ENCODE assay signal across 30 mouse cellular contexts in the genomic region with DNA sequence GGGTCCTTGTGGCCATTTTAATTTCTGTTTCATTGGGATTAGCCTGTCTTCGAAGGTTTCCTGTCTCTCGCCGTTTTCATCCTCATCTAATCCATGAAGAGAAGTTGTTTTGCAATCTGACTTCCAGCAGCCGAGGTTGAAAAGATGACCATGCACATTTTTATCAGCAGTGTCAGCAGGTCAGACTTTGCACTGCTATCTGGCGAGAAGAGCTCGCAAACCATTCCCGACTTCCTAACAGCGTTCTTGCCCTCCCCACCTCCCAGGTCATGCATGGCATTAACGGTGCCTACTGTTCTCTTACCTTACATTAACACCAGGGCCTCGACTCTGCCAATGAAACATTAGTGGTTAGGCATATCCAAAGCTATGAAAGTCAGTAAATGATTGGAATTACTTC.
DNase-seq lines count a peak whose midpoint lies in the region; ATAC-seq lines count a peak whose summit lies in the region.
"Had no signal": no experiment of that assay in that cellular context is flagged by ENCODE, and none has a peak within 500 bp of the region (broad histone marks: within the 10 kb centered on the region; RNA-seq: fewer than 3 reads in every experiment).

No protein-coding gene starts in this region.

- ATAC-seq in granulocyte monocyte progenitor cell, adult 5-6 weeks (replicated peaks; ENCODE audit: poor library complexity, severe bottlenecking) = peak; percentile 57
- ATAC-seq in liver, embryonic 16.5 days (ENCODE audit: low read depth) = peak; percentile 67
- no peak for ATAC-seq in midbrain, embryonic 16.5 days
- ATAC-seq: forebrain, embryonic 13.5 days; inflammation-experienced regulatory T-cells, adult 6 months had no signal

- DNase-seq in heart, adult 11 months = peak; percentile 55
- no peak for DNase-seq in heart, postnatal 10 days
- peak; percentile 67 for DNase-seq in yolk sac, embryonic 10.5 days (ENCODE audit: low spot score)
- DNase-seq in right cerebral cortex, postnatal 36 days (ENCODE audit: low spot score in 2 of 2) = no peak
- DNase-seq: adrenal gland, adult 8-10 months; cerebellum, adult 8-10 months; cerebellum, postnatal 25 days; gastrocnemius, postnatal 14 days; heart, adult 2 months; kidney, adult 2 months; lung, adult 2 months; lung, postnatal 10 days had no signal

- H3K27ac ChIP-seq in liver, embryonic 16.5 days (ENCODE audit: low read length) = no peak overlapping the region
- H3K27ac ChIP-seq in midbrain, embryonic 16.5 days (ENCODE audit: low read length) = no peak overlapping the region
- H3K27ac ChIP-seq: forebrain, embryonic 13.5 days; heart, adult 2 months; hindbrain, embryonic 10.5 days; hindbrain, embryonic 15.5 days; kidney, postnatal 0 days; layer of hippocampus, adult 2 months; left cerebral cortex, adult 2 months; limb, embryonic 12.5 days; macrophage; neural tube, embryonic 12.5 days; stomach, embryonic 15.5 days had no signal

- no peaks in the 10 kb centered on the region; the same call in 1 of the 2 replicates for H3K9me3 ChIP-seq in liver, embryonic 16.5 days (replicated peaks; ENCODE audit: control insufficient read depth, low read length)
- no peaks in the 10 kb centered on the region for H3K9me3 ChIP-seq in midbrain, embryonic 16.5 days (replicated peaks; ENCODE audit: control insufficient read depth, low read length, poor library complexity, severe bottlenecking)
- H3K9me3 ChIP-seq: forebrain, embryonic 13.5 days; hindbrain, embryonic 15.5 days; neural tube, embryonic 12.5 days; stomach, embryonic 15.5 days had no signal

- H3K4me1 ChIP-seq in liver, embryonic 16.5 days (ENCODE audit: control insufficient read depth, low read depth, low read length) = no peaks in the 10 kb centered on the region
- no peaks in the 10 kb centered on the region for H3K4me1 ChIP-seq in midbrain, embryonic 16.5 days (ENCODE audit: control insufficient read depth, insufficient read depth, low read length)
- H3K4me1 ChIP-seq: forebrain, embryonic 13.5 days; heart, embryonic 12.5 days; hindbrain, embryonic 10.5 days; hindbrain, embryonic 15.5 days; limb, embryonic 12.5 days; neural tube, embryonic 12.5 days; stomach, embryonic 15.5 days had no signal

- intact Hi-C loops in heart, postnatal 10 days (cut with DNase I) = no loop called here

- no peak overlapping the region for H3K9ac ChIP-seq in liver, embryonic 16.5 days (ENCODE audit: low read depth, low read length)
- H3K9ac ChIP-seq in midbrain, embryonic 16.5 days (ENCODE audit: low read depth, low read length) = no peak overlapping the region
- H3K9ac ChIP-seq: forebrain, embryonic 13.5 days; heart, embryonic 12.5 days; hindbrain, embryonic 15.5 days; limb, embryonic 12.5 days; neural tube, embryonic 12.5 days; stomach, embryonic 15.5 days had no signal

- peak overlapping the region; percentile 18; the same call in 1 of the 2 replicates for H3K4me2 ChIP-seq in liver, embryonic 16.5 days (ENCODE audit: low read depth, low read length)
- H3K4me2 ChIP-seq in midbrain, embryonic 16.5 days (ENCODE audit: low read length) = no peak overlapping the region
- H3K4me2 ChIP-seq: forebrain, embryonic 13.5 days; heart, embryonic 12.5 days; hindbrain, embryonic 15.5 days; limb, embryonic 12.5 days; midbrain, embryonic 11.5 days; neural tube, embryonic 12.5 days; stomach, embryonic 15.5 days had no signal

- no peaks in the 10 kb centered on the region for H3K27me3 ChIP-seq in liver, embryonic 16.5 days (ENCODE audit: control insufficient read depth, insufficient read depth, low read depth, low read length)
- H3K27me3 ChIP-seq in midbrain, embryonic 16.5 days (ENCODE audit: control insufficient read depth, insufficient read depth, low read depth, low read length) = no peaks in the 10 kb centered on the region
- H3K27me3 ChIP-seq: forebrain, embryonic 13.5 days; heart, embryonic 12.5 days; hindbrain, embryonic 15.5 days; limb, embryonic 12.5 days; neural tube, embryonic 12.5 days; stomach, embryonic 15.5 days had no signal

- no peaks in the 10 kb centered on the region for H3K36me3 ChIP-seq in liver, embryonic 16.5 days (ENCODE audit: control insufficient read depth, insufficient read depth)
- no peaks in the 10 kb centered on the region for H3K36me3 ChIP-seq in midbrain, embryonic 16.5 days (ENCODE audit: control insufficient read depth, insufficient read depth, low read length)
- H3K36me3 ChIP-seq: G1E; heart, embryonic 12.5 days; hindbrain, embryonic 10.5 days; hindbrain, embryonic 15.5 days; limb, embryonic 12.5 days; neural tube, embryonic 12.5 days; stomach, embryonic 15.5 days had no signal

- 19% methylated on average over 10 of the region's 10 CpGs for WGBS in liver, embryonic 16.5 days (ENCODE audit: insufficient replicate concordance)
- 91% methylated on average over 10 of the region's 10 CpGs for WGBS in midbrain, embryonic 16.5 days

- no peak overlapping the region for H3K4me3 ChIP-seq in liver, embryonic 16.5 days (ENCODE audit: low read depth, low read length)
- H3K4me3 ChIP-seq in midbrain, embryonic 16.5 days (ENCODE audit: low read depth, low read length) = no peak overlapping the region
- H3K4me3 ChIP-seq: forebrain, embryonic 13.5 days; heart, adult 2 months; heart, embryonic 12.5 days; hindbrain, embryonic 10.5 days; hindbrain, embryonic 15.5 days; layer of hippocampus, adult 2 months; left cerebral cortex, adult 2 months; limb, embryonic 12.5 days; myocyte; neural tube, embryonic 12.5 days; stomach, embryonic 15.5 days had no signal

Comparison
In these comparisons a context has a peak if more than half of its experiments do, and no peak if none do; other contexts are left out.
1. DNase-seq: peak in heart, adult 11 months (single experiment) and yolk sac, embryonic 10.5 days (single experiment); none in heart, postnatal 10 days (0 of 2) and right cerebral cortex, postnatal 36 days (0 of 2).